Mouse (Mus musculus) limb, embryonic 10.5 days (tissue): ENCODE results near the gene Gldn. TPM values are rescaled to one million over a fixed set of nuclear protein-coding genes. Genes with fewer than 3 reads are reported as not detected.

Experiments
- DNase-seq: peaks from one replicate; pipeline ENCODE4 v3.0.0-alpha.2; 2017; ENCODE audit warnings: low spot score
- H3K27ac ChIP-seq: fragments of 300-500 bp; sonication (generic); 2 replicates; pipeline ENCODE4 v1.5.1; 2016; ENCODE audit warnings: mild to moderate bottlenecking
- H3K27me3 ChIP-seq: fragments of 300-500 bp; sonication (generic); 2 replicates; pipeline ENCODE4 v1.6.1; 2016; ENCODE audit warnings: low read depth, mild to moderate bottlenecking; ENCODE audit not compliant: poor library complexity, severe bottlenecking
- H3K36me3 ChIP-seq: fragments of 300-500 bp; sonication (generic); 2 replicates; pipeline ENCODE4 v1.6.1; 2016; ENCODE audit warnings: mild to moderate bottlenecking, moderate library complexity
- H3K4me1 ChIP-seq: fragments of 300-500 bp; sonication (generic); 2 replicates; pipeline ENCODE4 v1.6.1; 2016
- H3K4me3 ChIP-seq: fragments of 300-500 bp; sonication (generic); 2 replicates; pipeline ENCODE4 v1.5.1; 2016; ENCODE audit warnings: mild to moderate bottlenecking, moderate library complexity
- H3K9me3 ChIP-seq: fragments of 300-500 bp; sonication (generic); replicated peaks from 2 replicates; pipeline ENCODE4 v1.6.1; 2016; ENCODE audit warnings: mild to moderate bottlenecking
- WGBS: fragments of 180-500 bp; shearing (Covaris S2); methylation state at CpG from one replicate; pipeline ENCODE4 v1.1.7; 2016; 5-methylcytosine and 5-hydroxymethylcytosine counted together
- polyA plus RNA-seq: library from polyadenylated mRNA; unstranded; fragments of >200 nt; fragmentation: Nextera tagmentation; extraction: Ambion mirVana; gene quantifications from 2 replicates; pipeline ENCODE4 v1.2.1, GENCODE M21; 2016

Gene Gldn
- polyA plus RNA-seq, 1 experiment from 2014 or later: 0.35 TPM

- peaks cover 27% of the 10 kb centered on the region for H3K4me1 ChIP-seq
- WGBS: 35% methylated on average over 2 of the region's 2 CpGs
- no peak for DNase-seq
- no peaks in the 10 kb centered on the region for H3K9me3 ChIP-seq
- no peak overlapping the region for H3K4me3 ChIP-seq
- peak overlapping the region; percentile 44; the same call in 1 of the 2 replicates for H3K27ac ChIP-seq
- H3K27me3 ChIP-seq: no peaks in the 10 kb centered on the region
- no peaks in the 10 kb centered on the region for H3K36me3 ChIP-seq
Measured at GRCm38 (mm10) chr9:54308751-54309358, 22.6 kb downstream of the Gldn start.

- WGBS: 77% methylated on average over 9 of the region's 9 CpGs
Measured at GRCm38 (mm10) chr9:54316363-54316762, 30.1 kb downstream of the Gldn start.

GRCm38 (mm10) chr9:54323456-54323855 lies 37.2 kb downstream of the Gldn start:
- H3K4me1 ChIP-seq: peaks cover 24% of the 10 kb centered on the region
- DNase-seq: no peak
- no peaks in the 10 kb centered on the region for H3K36me3 ChIP-seq
- H3K27me3 ChIP-seq: no peaks in the 10 kb centered on the region
- H3K9me3 ChIP-seq: no peaks in the 10 kb centered on the region
- 47% methylated on average over 8 of the region's 8 CpGs for WGBS
- H3K27ac ChIP-seq: no peak overlapping the region
- H3K4me3 ChIP-seq: no peak overlapping the region

More at GRCm38 (mm10) chr9:54316363-54316762, 30.1 kb downstream of the Gldn start:
- no peak overlapping the region for H3K27ac ChIP-seq
- no peaks in the 10 kb centered on the region for H3K27me3 ChIP-seq
- DNase-seq: no peak
- H3K9me3 ChIP-seq: no peaks in the 10 kb centered on the region
- H3K36me3 ChIP-seq: no peaks in the 10 kb centered on the region
- peaks cover 24% of the 10 kb centered on the region for H3K4me1 ChIP-seq
- no peak overlapping the region for H3K4me3 ChIP-seq

DNA sequence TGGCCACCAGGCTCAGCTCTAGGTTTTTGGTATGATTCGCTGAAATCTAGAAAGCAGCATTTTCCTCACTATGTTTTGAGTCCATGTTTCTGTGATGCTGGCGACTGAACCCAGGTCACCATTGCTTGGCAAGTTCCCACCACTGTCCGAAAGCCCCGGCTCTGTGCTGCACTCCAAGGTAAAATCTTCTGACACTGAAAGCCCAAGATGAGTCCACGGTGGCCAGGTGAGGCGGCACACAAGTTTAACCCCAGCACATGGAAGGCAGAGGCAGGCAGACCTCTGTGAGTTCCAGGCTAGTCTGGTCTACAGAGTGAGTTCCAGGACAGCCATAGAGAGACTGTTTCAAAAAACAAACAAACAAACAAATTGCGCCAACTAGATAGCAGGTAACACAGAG lies 42.9 kb downstream of the Gldn start:
- H3K9me3 ChIP-seq: no peaks in the 10 kb centered on the region
- 94% methylated on average over 7 of the region's 7 CpGs for WGBS
- DNase-seq: no peak

GRCm38 (mm10) chr9:54335582-54335981 lies 49.3 kb downstream of the Gldn start:
- WGBS: 87% methylated on average over 12 of the region's 12 CpGs
- H3K27me3 ChIP-seq: no peaks in the 10 kb centered on the region
- H3K36me3 ChIP-seq: no peaks in the 10 kb centered on the region
- no peaks in the 10 kb centered on the region for H3K4me1 ChIP-seq
- no peak overlapping the region for H3K4me3 ChIP-seq
- no peaks in the 10 kb centered on the region for H3K9me3 ChIP-seq
- DNase-seq: no peak
- no peak overlapping the region for H3K27ac ChIP-seq

More for the DNA sequence above, 42.9 kb downstream of the Gldn start:
- Histone ChIP-seq H3K36me3 (no peaks in the 10 kb centered on the region), H3K4me3 (no peak overlapping the region), H3K4me1 (no peaks in the 10 kb centered on the region), H3K27ac (no peak overlapping the region), H3K27me3 (no peaks in the 10 kb centered on the region)

- Histone ChIP-seq H3K9me3 (no peaks in the 10 kb centered on the region), H3K27me3 (no peaks in the 10 kb centered on the region), H3K4me1 (no peaks in the 10 kb centered on the region), H3K4me3 (no peak overlapping the region), H3K36me3 (no peaks in the 10 kb centered on the region), H3K27ac (no peak overlapping the region)
- DNase-seq: peak; percentile 59
- WGBS: 47% methylated on average over 6 of the region's 6 CpGs
Measured at GRCm38 (mm10) chr9:54336532-54337144, 50.4 kb downstream of the Gldn start.

- no peaks in the 10 kb centered on the region for H3K27me3 ChIP-seq
- 79% methylated on average over 7 of the region's 7 CpGs for WGBS
- H3K36me3 ChIP-seq: no peaks in the 10 kb centered on the region
- DNase-seq: no peak
- no peak overlapping the region for H3K27ac ChIP-seq
- H3K4me1 ChIP-seq: no peaks in the 10 kb centered on the region
- H3K9me3 ChIP-seq: no peaks in the 10 kb centered on the region
- H3K4me3 ChIP-seq: no peak overlapping the region
Measured at GRCm38 (mm10) chr9:54342026-54342425, 55.7 kb downstream of the Gldn start.

- Histone ChIP-seq H3K27ac (no peak overlapping the region), H3K36me3 (no peaks in the 10 kb centered on the region), H3K4me3 (no peak overlapping the region), H3K27me3 (no peaks in the 10 kb centered on the region), H3K4me1 (no peaks in the 10 kb centered on the region), H3K9me3 (no peaks in the 10 kb centered on the region)
- WGBS: 87% methylated on average over 8 of the region's 8 CpGs
- DNase-seq: no peak
Measured at GRCm38 (mm10) chr9:54356756-54357155, 70.5 kb downstream of the Gldn start.

Other genes with a start within 250 kb of the Gldn start
- 0.11 TPM in 1 of 2 replicates, not detected in the other for gene Tnfaip8l3, start 218.1 kb upstream of the Gldn start, polyA plus RNA-seq
- gene Cyp19a1, start 18.4 kb upstream of the Gldn start, polyA plus RNA-seq: not detected in 2 replicates
- gene Dmxl2, start 215.1 kb downstream of the Gldn start, polyA plus RNA-seq: 5.3 TPM in 2 replicates